Mouse (Mus musculus): ENCODE results near the gene Nuak1. TPM values are rescaled to one million over a fixed set of nuclear protein-coding genes. Genes with fewer than 3 reads are reported as not detected.

The Nuak1 gene
- total and polyA plus RNA-seq, 3 experiments = 1.2 to 3.4 (median 1.6) TPM

DNA sequence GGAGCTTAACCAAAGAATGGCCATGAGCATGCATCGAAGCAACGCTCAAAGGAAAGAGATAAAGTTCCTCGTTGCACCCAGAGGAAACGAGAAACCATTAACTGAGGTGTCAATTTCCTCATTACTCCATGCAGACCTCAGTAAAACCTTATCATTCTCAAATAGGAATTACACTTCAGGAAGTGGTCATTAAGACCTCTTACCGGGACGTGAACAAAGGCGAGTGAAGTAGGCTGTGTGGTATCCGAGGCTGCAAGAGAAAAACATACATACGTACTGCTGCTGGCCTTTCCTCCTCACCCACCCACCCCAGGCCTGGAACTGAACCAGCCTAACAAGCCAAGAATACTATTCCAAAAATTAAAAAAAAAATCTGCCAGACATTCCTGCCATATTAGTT lies 80.0 kb downstream of the Nuak1 start:
- Histone ChIP-seq H3K4me2 (ENCODE audit: insufficient read depth, low read depth, poor library complexity, severe bottlenecking) (no peak overlapping the region), H3K4me1 (ENCODE audit: control insufficient read depth in 1 of 2, insufficient read depth in 2 of 2) (no peaks in the 10 kb centered on the region), H3K4me3 (replicated peaks in 1 of 3; ENCODE audit: low read depth in 2 of 3, low read length in 2 of 3, poor library complexity in 1 of 3) (no peak overlapping the region), H3K79me2 (replicated peaks; ENCODE audit: control insufficient read depth, extremely low read depth, insufficient read depth, poor library complexity, severe bottlenecking) (no peaks in the 10 kb centered on the region), H3K9ac (ENCODE audit: insufficient read depth, low read depth) (no peak overlapping the region), H3K9me3 (replicated peaks; ENCODE audit: low read length) (no peaks in the 10 kb centered on the region), H3K27me3 (replicated peaks) (no peaks in the 10 kb centered on the region), H3K36me3 (replicated peaks in 1 of 2; ENCODE audit: control insufficient read depth in 1 of 2, insufficient read depth in 1 of 2, low read length in 1 of 2) (no peaks in the 10 kb centered on the region), H3K27ac (ENCODE audit: insufficient read depth, low read depth) (no peak overlapping the region)
- TF ChIP-seq IRF4 (IDR thresholded peaks at IDR 0.05; ENCODE audit: low read depth, low read length) (no peak), JUN (IDR thresholded peaks at IDR 0.05; ENCODE audit: insufficient read depth, low read depth, low read length) (no peak), NRF1 (IDR thresholded peaks at IDR 0.05; ENCODE audit: low read depth, low read length) (no peak)
- dilution Hi-C loops (cut with MboI; ENCODE audit: extremely low pct_ligation_motif_present, extremely low pct_unique_long_range_greater_than_20kb, low sequenced_read_pairs) = no loop called here
- DNase-seq (ENCODE audit: extremely low read depth) = no peak
- in situ Hi-C loops (cut with MboI; ENCODE audit: low pct_ligation_motif_present, low pct_unique_long_range_greater_than_20kb, low sequenced_read_pairs) = no loop called here

DNA sequence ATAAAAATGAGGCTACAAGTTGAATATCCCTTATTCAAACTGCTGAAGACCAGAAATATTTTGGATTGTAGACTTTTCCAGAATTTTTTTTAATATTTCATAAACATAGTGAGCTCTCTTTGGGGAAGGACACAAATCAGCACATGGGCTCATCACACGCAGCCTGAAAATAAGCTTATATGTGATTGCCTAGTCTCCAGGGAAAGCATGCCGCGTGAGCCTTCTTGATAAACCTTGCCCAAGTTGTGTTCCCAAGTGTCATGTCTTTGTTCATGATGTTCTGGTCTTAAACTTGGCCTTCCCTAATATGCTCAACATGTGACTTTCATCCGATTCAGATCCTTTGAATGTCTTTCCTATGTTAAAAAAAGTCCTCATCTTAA lies 81.7 kb downstream of the Nuak1 start:
- in situ Hi-C loops (cut with MboI; ENCODE audit: low pct_ligation_motif_present, low pct_unique_long_range_greater_than_20kb, low sequenced_read_pairs) = no loop called here
- DNase-seq (ENCODE audit: extremely low read depth) = no peak
- TF ChIP-seq E2F4 (IDR thresholded peaks at IDR 0.05; ENCODE audit: insufficient replicate concordance, low read depth, low read length) (no peak), MAFK (IDR thresholded peaks at IDR 0.05; ENCODE audit: insufficient replicate concordance, low read length) (no peak), RCOR1 (conservative IDR thresholded peaks at IDR 0.05; ENCODE audit: low read depth, low read length) (no peak), CTCF (conservative IDR thresholded peaks at IDR 0.05 in 1 of 2, IDR thresholded peaks at IDR 0.05 in 1 of 2; ENCODE audit: low read depth in 2 of 2, low read length in 2 of 2) (no peak), UBTF (IDR thresholded peaks at IDR 0.05; ENCODE audit: low read depth, low read length) (no peak), GABPA (IDR thresholded peaks at IDR 0.05; ENCODE audit: insufficient replicate concordance, low read depth, low read length) (no peak), NRF1 (IDR thresholded peaks at IDR 0.05; ENCODE audit: low read depth, low read length) (no peak), ZKSCAN1 (IDR thresholded peaks at IDR 0.05; ENCODE audit: borderline replicate concordance, low read depth, low read length) (no peak), CHD1 (IDR thresholded peaks at IDR 0.05; ENCODE audit: low read depth, low read length) (no peak)
- Histone ChIP-seq H3K4me2 (ENCODE audit: insufficient read depth, low read depth, poor library complexity, severe bottlenecking) (no peak overlapping the region), H3K27me3 (replicated peaks) (no peaks in the 10 kb centered on the region), H3K27ac (ENCODE audit: insufficient read depth, low read depth) (no peak overlapping the region), H3K4me1 (ENCODE audit: control insufficient read depth in 1 of 2, insufficient read depth in 2 of 2) (peaks cover 0 to 9% of the 10 kb centered on the region in 2 experiments; a peak in 2 of 4 replicates), H3K9ac (ENCODE audit: insufficient read depth, low read depth) (no peak overlapping the region), H3K36me3 (replicated peaks in 1 of 2; ENCODE audit: control insufficient read depth in 1 of 2, insufficient read depth in 1 of 2, low read length in 1 of 2) (no peaks in the 10 kb centered on the region), H3K9me3 (replicated peaks; ENCODE audit: low read length) (no peaks in the 10 kb centered on the region), H3K79me2 (replicated peaks; ENCODE audit: control insufficient read depth, extremely low read depth, insufficient read depth, poor library complexity, severe bottlenecking) (no peaks in the 10 kb centered on the region), H3K4me3 (replicated peaks in 1 of 3; ENCODE audit: low read depth in 2 of 3, low read length in 2 of 3, poor library complexity in 1 of 3) (no peak overlapping the region)
- dilution Hi-C loops (cut with MboI; ENCODE audit: extremely low pct_ligation_motif_present, extremely low pct_unique_long_range_greater_than_20kb, low sequenced_read_pairs) = no loop called here

DNA sequence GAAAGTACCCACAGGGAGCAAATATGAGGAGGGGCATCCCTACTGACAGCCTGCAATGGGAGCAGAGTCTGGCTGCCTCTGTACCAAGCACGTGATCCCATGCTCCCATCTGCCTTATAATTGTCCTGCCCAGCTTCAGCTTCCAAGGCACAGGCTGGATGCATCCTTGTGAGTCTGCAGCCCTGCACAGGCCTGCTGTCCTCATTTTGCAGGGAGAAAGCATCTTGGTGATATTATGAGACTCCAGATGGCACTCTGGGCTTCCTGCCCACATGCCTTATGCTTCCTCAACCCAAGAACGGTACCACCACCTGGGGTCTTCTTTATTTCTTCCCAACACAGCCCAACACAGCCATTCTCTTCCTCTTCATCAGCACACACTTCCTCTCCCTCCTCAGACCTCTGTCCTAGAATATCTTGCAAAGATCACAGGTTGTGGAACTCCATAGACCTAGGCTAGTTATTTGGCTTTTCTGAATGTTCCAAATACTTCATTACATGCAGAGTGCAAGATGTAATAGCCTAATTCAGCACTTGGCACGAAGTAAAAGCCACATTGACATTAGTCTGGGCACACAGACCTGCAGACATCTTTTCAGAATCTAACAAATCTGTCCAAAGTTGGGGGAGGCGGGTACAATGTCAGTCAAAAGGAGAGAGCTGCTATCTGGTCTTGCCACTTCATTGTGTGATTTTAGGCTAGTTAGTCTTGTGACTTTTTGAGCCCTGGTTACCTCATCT lies 82.2 kb downstream of the Nuak1 start:
- H3K4me2 ChIP-seq (ENCODE audit: insufficient read depth, low read depth, poor library complexity, severe bottlenecking) = no peak overlapping the region
- no peaks in the 10 kb centered on the region for H3K9me3 ChIP-seq (replicated peaks; ENCODE audit: low read length)
- in situ Hi-C loops (cut with MboI; ENCODE audit: low pct_ligation_motif_present, low pct_unique_long_range_greater_than_20kb, low sequenced_read_pairs) (no loop called here), dilution Hi-C loops (cut with MboI; ENCODE audit: extremely low pct_ligation_motif_present, extremely low pct_unique_long_range_greater_than_20kb, low sequenced_read_pairs) (no loop called here)
- H3K27me3 ChIP-seq (replicated peaks) = no peaks in the 10 kb centered on the region
- no peaks in the 10 kb centered on the region for H3K79me2 ChIP-seq (replicated peaks; ENCODE audit: control insufficient read depth, extremely low read depth, insufficient read depth, poor library complexity, severe bottlenecking)
- TF ChIP-seq PAX5 (IDR thresholded peaks at IDR 0.05; ENCODE audit: low read length) = no peak
- TF ChIP-seq SMC3 (IDR thresholded peaks at IDR 0.05; ENCODE audit: low read depth, low read length) = no peak
- no peak for TF ChIP-seq ZC3H11A (IDR thresholded peaks at IDR 0.05; ENCODE audit: low read depth, low read length)
- TF ChIP-seq NRF1 (IDR thresholded peaks at IDR 0.05; ENCODE audit: low read depth, low read length) = no peak
- no peak for TF ChIP-seq EP300 (IDR thresholded peaks at IDR 0.05; ENCODE audit: low read length)
- no peak for TF ChIP-seq ETS1 (conservative IDR thresholded peaks at IDR 0.05; ENCODE audit: low read depth, low read length)
- no peak for TF ChIP-seq NELFE (IDR thresholded peaks at IDR 0.05; ENCODE audit: low read depth, low read length)
- no peaks in the 10 kb centered on the region for H3K36me3 ChIP-seq (replicated peaks in 1 of 2; ENCODE audit: control insufficient read depth in 1 of 2, insufficient read depth in 1 of 2, low read length in 1 of 2)
- DNase-seq (ENCODE audit: extremely low read depth) = no peak
- no peak overlapping the region for H3K9ac ChIP-seq (ENCODE audit: insufficient read depth, low read depth)
- H3K4me1 ChIP-seq (ENCODE audit: control insufficient read depth in 1 of 2, insufficient read depth in 2 of 2) = peaks cover 0 to 9% of the 10 kb centered on the region in 2 experiments; a peak in 2 of 4 replicates
- no peak overlapping the region for H3K27ac ChIP-seq (ENCODE audit: insufficient read depth, low read depth)
- H3K4me3 ChIP-seq (replicated peaks in 1 of 3; ENCODE audit: low read depth in 2 of 3, low read length in 2 of 3, poor library complexity in 1 of 3) = no peak overlapping the region

Measured in CH12.LX (cell line).